In genomic region chr15:30990421-30991252, GRCm38 (mm10) we compare ENCODE assay signal across 14 mouse cellular contexts.
A peak's percentile ranks its signal among the peaks of the same experiment; 100 is the strongest.
DNase-seq lines count a peak whose midpoint lies in the region; ATAC-seq and TF ChIP-seq lines count a peak whose summit lies in the region.
"Had no signal": no experiment of that assay in that cellular context is flagged by ENCODE, and none has a peak within 500 bp of the region (broad histone marks: within the 10 kb centered on the region; RNA-seq: fewer than 3 reads in every experiment).

No protein-coding gene starts in this region.

- no peak overlapping the region for H3K4me3 ChIP-seq in intestine, embryonic 15.5 days (replicated peaks)
- H3K4me3 ChIP-seq in intestine, postnatal 0 days (ENCODE audit: low read depth, low read length): no peak overlapping the region
- no peak overlapping the region for H3K4me3 ChIP-seq in neural tube, embryonic 13.5 days
- no peak overlapping the region for H3K4me3 ChIP-seq in lung, embryonic 15.5 days
- H3K4me3 ChIP-seq in thymus, adult 2 months (ENCODE audit: control insufficient read depth, insufficient read depth, low read length): no peak overlapping the region
- H3K4me3 ChIP-seq in stomach, postnatal 0 days (ENCODE audit: low read depth, low read length): no peak overlapping the region
- H3K4me3 ChIP-seq: limb, embryonic 12.5 days; myocyte had no signal

- no peak for TF ChIP-seq POLR2A in thymus, adult 2 months (IDR thresholded peaks at IDR 0.05; ENCODE audit: control insufficient read depth, extremely low read depth, insufficient read depth, low read length, poor library complexity)

- H3K27ac ChIP-seq in intestine, embryonic 15.5 days: no peak overlapping the region
- H3K27ac ChIP-seq in intestine, postnatal 0 days (ENCODE audit: low read depth, low read length): no peak overlapping the region
- H3K27ac ChIP-seq in neural tube, embryonic 13.5 days (replicated peaks): 0 out of 2 replicates have a peak overlapping the region, but pooled peaks have one; percentile 2
- H3K27ac ChIP-seq in lung, embryonic 15.5 days: 0 out of 2 replicates have a peak overlapping the region, but pooled peaks have one; percentile 12
- H3K27ac ChIP-seq in thymus, adult 2 months (ENCODE audit: control insufficient read depth, insufficient read depth, low read length): no peak overlapping the region
- H3K27ac ChIP-seq in stomach, postnatal 0 days (replicated peaks): no peak overlapping the region
- H3K27ac ChIP-seq: limb, embryonic 12.5 days had no signal

- DNase-seq in neural tube, embryonic 10.5 days (ENCODE audit: extremely low spot score, low spot score): no peak
- DNase-seq in retina, postnatal 1 day: peak; percentile 67
- DNase-seq in thymus, adult 2 months: no peak
- DNase-seq in stomach, postnatal 0 days (ENCODE audit: low spot score): no peak
- DNase-seq: adrenal gland, adult 8-10 months; cerebellum, adult 2 months; right cerebral cortex, postnatal 25 days had no signal

- no peak overlapping the region for H3K4me2 ChIP-seq in intestine, embryonic 15.5 days (replicated peaks)
- no peak overlapping the region for H3K4me2 ChIP-seq in intestine, postnatal 0 days (replicated peaks; ENCODE audit: low read depth)
- H3K4me2 ChIP-seq in neural tube, embryonic 13.5 days: no peak overlapping the region
- no peak overlapping the region for H3K4me2 ChIP-seq in lung, embryonic 15.5 days
- no peak overlapping the region for H3K4me2 ChIP-seq in stomach, postnatal 0 days (replicated peaks; ENCODE audit: low read depth)
- H3K4me2 ChIP-seq: limb, embryonic 12.5 days had no signal

- H3K36me3 ChIP-seq in intestine, embryonic 15.5 days: no peaks in the 10 kb centered on the region
- no peaks in the 10 kb centered on the region for H3K36me3 ChIP-seq in intestine, postnatal 0 days (ENCODE audit: control insufficient read depth, insufficient read depth)
- no peaks in the 10 kb centered on the region for H3K36me3 ChIP-seq in neural tube, embryonic 13.5 days
- H3K36me3 ChIP-seq in lung, embryonic 15.5 days: no peaks in the 10 kb centered on the region
- H3K36me3 ChIP-seq in thymus, adult 2 months (ENCODE audit: control insufficient read depth, insufficient read depth, low read length): no peaks in the 10 kb centered on the region
- H3K36me3 ChIP-seq in stomach, postnatal 0 days (ENCODE audit: control insufficient read depth, insufficient read depth, low read length): no peaks in the 10 kb centered on the region
- H3K36me3 ChIP-seq: limb, embryonic 12.5 days had no signal

- TF ChIP-seq EP300 in stomach, postnatal 0 days (optimal IDR thresholded peaks at IDR 0.05): no peak

- no peaks in the 10 kb centered on the region for H3K4me1 ChIP-seq in intestine, embryonic 15.5 days (replicated peaks)
- no peaks in the 10 kb centered on the region for H3K4me1 ChIP-seq in intestine, postnatal 0 days (replicated peaks; ENCODE audit: control insufficient read depth, insufficient read depth, low read length)
- H3K4me1 ChIP-seq in neural tube, embryonic 13.5 days (replicated peaks): no peaks in the 10 kb centered on the region
- peaks cover 5% of the 10 kb centered on the region for H3K4me1 ChIP-seq in lung, embryonic 15.5 days
- no peaks in the 10 kb centered on the region for H3K4me1 ChIP-seq in thymus, adult 2 months (replicated peaks; ENCODE audit: control insufficient read depth, insufficient read depth, low read length)
- no peaks in the 10 kb centered on the region for H3K4me1 ChIP-seq in stomach, postnatal 0 days (replicated peaks; ENCODE audit: control insufficient read depth, insufficient read depth)
- H3K4me1 ChIP-seq: limb, embryonic 12.5 days had no signal

- H3K27me3 ChIP-seq in intestine, embryonic 15.5 days (replicated peaks): no peaks in the 10 kb centered on the region
- no peaks in the 10 kb centered on the region for H3K27me3 ChIP-seq in intestine, postnatal 0 days (replicated peaks; ENCODE audit: control insufficient read depth, insufficient read depth, low read length)
- H3K27me3 ChIP-seq in neural tube, embryonic 13.5 days: no peaks in the 10 kb centered on the region
- no peaks in the 10 kb centered on the region for H3K27me3 ChIP-seq in lung, embryonic 15.5 days
- no peaks in the 10 kb centered on the region for H3K27me3 ChIP-seq in thymus, adult 2 months (ENCODE audit: control insufficient read depth, insufficient read depth, low read length)
- no peaks in the 10 kb centered on the region for H3K27me3 ChIP-seq in stomach, postnatal 0 days (ENCODE audit: control insufficient read depth, insufficient read depth, low read length)
- H3K27me3 ChIP-seq: limb, embryonic 12.5 days had no signal

- no peak overlapping the region for H3K9ac ChIP-seq in intestine, embryonic 15.5 days
- H3K9ac ChIP-seq in intestine, postnatal 0 days (ENCODE audit: low read depth, low read length): no peak overlapping the region
- H3K9ac ChIP-seq in neural tube, embryonic 13.5 days: no peak overlapping the region
- no peak overlapping the region for H3K9ac ChIP-seq in lung, embryonic 15.5 days
- H3K9ac ChIP-seq in stomach, postnatal 0 days (ENCODE audit: low read length): no peak overlapping the region
- H3K9ac ChIP-seq: limb, embryonic 12.5 days had no signal

- WGBS in intestine, embryonic 15.5 days: 47% methylated on average over 15 of the region's 15 CpGs
- 60% methylated on average over 15 of the region's 15 CpGs for WGBS in intestine, postnatal 0 days
- 78% methylated on average over 15 of the region's 15 CpGs for WGBS in neural tube, embryonic 13.5 days
- WGBS in lung, embryonic 15.5 days: 26% methylated on average over 15 of the region's 15 CpGs
- WGBS in thymus, adult 2 months: 85% methylated on average over 15 of the region's 15 CpGs
- WGBS in stomach, postnatal 0 days: 48% methylated on average over 15 of the region's 15 CpGs

- no peak for TF ChIP-seq CTCF in intestine, postnatal 0 days (IDR thresholded peaks at IDR 0.05; ENCODE audit: low read depth)
- no peak for TF ChIP-seq CTCF in thymus, adult 2 months (IDR thresholded peaks at IDR 0.05; ENCODE audit: borderline replicate concordance, control insufficient read depth, extremely low read depth, insufficient read depth, low read length, poor library complexity)
- no peak for TF ChIP-seq CTCF in stomach, postnatal 0 days (IDR thresholded peaks at IDR 0.05; ENCODE audit: low read depth)

- peak; percentile 47; the same call in 1 of the 2 replicates for ATAC-seq in intestine, embryonic 15.5 days
- ATAC-seq in intestine, postnatal 0 days: no peak
- no peak for ATAC-seq in neural tube, embryonic 13.5 days (ENCODE audit: low read depth)
- peak; percentile 92 for ATAC-seq in lung, embryonic 15.5 days (ENCODE audit: borderline replicate concordance, extremely low read depth, low FRiP score, low TSS enrichment)
- no peak for ATAC-seq in stomach, postnatal 0 days (ENCODE audit: low FRiP score, low TSS enrichment)
- ATAC-seq: CD4-positive, CD25-positive, alpha-beta regulatory T cell, adult 4 months had no signal

- H3K9me3 ChIP-seq in intestine, embryonic 15.5 days: no peaks in the 10 kb centered on the region
- no peaks in the 10 kb centered on the region for H3K9me3 ChIP-seq in intestine, postnatal 0 days (ENCODE audit: control insufficient read depth)
- H3K9me3 ChIP-seq in neural tube, embryonic 13.5 days: no peaks in the 10 kb centered on the region
- H3K9me3 ChIP-seq in lung, embryonic 15.5 days: no peaks in the 10 kb centered on the region
- H3K9me3 ChIP-seq in stomach, postnatal 0 days (ENCODE audit: control insufficient read depth, low read length): no peaks in the 10 kb centered on the region
- H3K9me3 ChIP-seq: limb, embryonic 12.5 days had no signal

Comparison
In these comparisons a context has a peak if more than half of its experiments do, and no peak if none do; other contexts are left out.
1. ATAC-seq: peak in intestine, embryonic 15.5 days (single experiment) and lung, embryonic 15.5 days (single experiment); none in intestine, postnatal 0 days (single experiment), neural tube, embryonic 13.5 days (single experiment) and stomach, postnatal 0 days (single experiment).
2. H3K27ac ChIP-seq: peak in neural tube, embryonic 13.5 days (single experiment) and lung, embryonic 15.5 days (single experiment); none in intestine, embryonic 15.5 days (single experiment), intestine, postnatal 0 days (single experiment), thymus, adult 2 months (single experiment) and stomach, postnatal 0 days (single experiment).